In genomic region chr14:54192462-54192847, GRCm38 (mm10) we compare ENCODE assay signal across 8 mouse cellular contexts.
DNase-seq lines count a peak whose midpoint lies in the region.

No protein-coding gene starts in this region.

- peak; percentile 44 for DNase-seq in gastrocnemius, postnatal 14 days
- no peak for DNase-seq in gastrocnemius, postnatal 36 days
- peak; percentile 43 for DNase-seq in ovary, adult 18-20 months (ENCODE audit: low spot score)
- no peak for DNase-seq in ovary, postnatal 14 days (ENCODE audit: low spot score)
- peak; percentile 64 for DNase-seq in heart, postnatal 4 days
- peak; percentile 51 for DNase-seq in lung, postnatal 10 days
- no peak for DNase-seq in adrenal gland, postnatal 36 days
- DNase-seq in adrenal gland, postnatal 25 days, result no peak

- intact Hi-C loops in gastrocnemius, postnatal 14 days (cut with DNase I; ENCODE audit: low total_unique reads), result no loop called here
- intact Hi-C loops in gastrocnemius, postnatal 36 days (cut with DNase I), result no loop called here

Comparison
In these comparisons a context has a peak if more than half of its experiments do, and no peak if none do; other contexts are left out.
1. DNase-seq: peak in gastrocnemius, postnatal 14 days (single experiment), ovary, adult 18-20 months (single experiment), heart, postnatal 4 days (single experiment) and lung, postnatal 10 days (single experiment); none in gastrocnemius, postnatal 36 days (0 of 2), ovary, postnatal 14 days (single experiment), adrenal gland, postnatal 36 days (0 of 2) and adrenal gland, postnatal 25 days (single experiment).